Mouse (Mus musculus): ENCODE results near the gene Nlrc3. TPM values are rescaled to one million over a fixed set of nuclear protein-coding genes. Genes with fewer than 3 reads are reported as not detected.

Nlrc3 gene
- polyA plus RNA-seq (2014; fragmentation: Illumina TruSeq; extraction: RNeasy Lipid Tissue Mini Kit (QIAGEN cat#74804); ENCODE audit: low read depth, low replicate concordance) = 0.24 TPM

DNA sequence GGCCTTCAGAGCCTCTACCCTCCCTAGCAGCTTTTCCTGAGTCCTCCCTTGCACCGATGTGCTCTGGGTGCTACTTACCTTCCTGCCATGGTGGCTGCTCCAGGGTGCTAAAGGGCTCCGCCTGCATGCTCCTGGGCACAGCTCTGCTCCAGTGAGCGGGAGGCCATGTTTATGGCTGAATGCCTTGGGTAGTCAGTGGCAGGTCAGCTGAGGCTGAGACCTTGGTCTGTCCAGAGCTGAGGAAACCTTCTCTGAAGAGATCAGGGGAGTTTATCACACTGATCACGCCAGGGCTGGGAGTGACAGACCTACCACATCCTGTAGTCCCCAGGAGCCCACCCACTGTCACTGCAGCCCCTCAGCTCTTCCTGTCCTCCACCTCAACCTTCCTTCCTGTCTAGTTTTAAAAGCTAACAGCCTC lies at the start of gene Nlrc3:
TSS of gene Nlrc3 (minus strand) at position 382 of the 421 bp plus-strand sequence.

DNA sequence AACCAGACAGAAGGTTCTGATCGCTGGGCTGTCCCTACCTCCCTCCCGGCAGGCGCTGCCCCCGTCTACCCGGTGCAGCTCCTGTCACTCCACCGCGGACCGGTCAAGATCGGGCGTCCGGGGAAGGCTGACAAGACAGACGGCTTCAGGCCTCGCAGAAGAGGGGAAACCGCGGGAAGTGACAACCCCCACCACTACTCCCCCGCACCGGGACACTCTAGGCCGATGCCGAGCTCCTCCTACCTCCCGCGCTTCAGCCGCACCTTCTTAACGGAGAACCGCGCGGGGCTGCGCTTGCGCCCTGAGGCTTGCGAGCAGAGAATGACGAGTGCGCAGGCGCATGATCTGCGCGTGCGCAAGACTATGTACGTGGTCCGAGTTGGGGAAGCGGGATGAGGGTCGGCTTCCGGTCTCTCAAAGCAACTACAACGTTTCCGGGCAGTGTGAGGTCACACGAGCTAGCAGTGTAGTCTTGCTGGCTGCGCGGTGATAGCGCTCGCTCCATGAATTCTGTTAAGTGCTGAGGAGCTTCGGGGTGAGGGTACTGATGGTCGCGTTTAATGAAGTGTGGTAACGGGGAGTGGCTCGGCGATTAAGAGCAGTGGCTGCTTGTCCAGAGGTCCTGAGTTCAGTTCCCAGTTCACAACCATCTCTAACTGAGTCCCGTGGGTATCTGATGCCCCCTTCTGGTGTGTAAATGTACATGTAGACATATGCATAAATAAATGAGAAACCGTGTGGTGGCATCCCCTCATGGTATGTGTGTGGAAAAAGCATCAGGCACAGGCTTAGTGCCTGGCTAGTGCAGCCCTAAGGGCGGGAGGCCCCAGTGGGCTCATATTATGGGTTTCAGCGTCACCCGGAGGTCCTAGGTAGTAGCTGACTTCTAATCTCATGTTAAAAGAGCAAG lies 27.3 kb upstream of the Nlrc3 start, which contains the start of gene Slx4:
TSS of gene Slx4 (minus strand) at position 282 of the 910 bp plus-strand sequence.

DNA sequence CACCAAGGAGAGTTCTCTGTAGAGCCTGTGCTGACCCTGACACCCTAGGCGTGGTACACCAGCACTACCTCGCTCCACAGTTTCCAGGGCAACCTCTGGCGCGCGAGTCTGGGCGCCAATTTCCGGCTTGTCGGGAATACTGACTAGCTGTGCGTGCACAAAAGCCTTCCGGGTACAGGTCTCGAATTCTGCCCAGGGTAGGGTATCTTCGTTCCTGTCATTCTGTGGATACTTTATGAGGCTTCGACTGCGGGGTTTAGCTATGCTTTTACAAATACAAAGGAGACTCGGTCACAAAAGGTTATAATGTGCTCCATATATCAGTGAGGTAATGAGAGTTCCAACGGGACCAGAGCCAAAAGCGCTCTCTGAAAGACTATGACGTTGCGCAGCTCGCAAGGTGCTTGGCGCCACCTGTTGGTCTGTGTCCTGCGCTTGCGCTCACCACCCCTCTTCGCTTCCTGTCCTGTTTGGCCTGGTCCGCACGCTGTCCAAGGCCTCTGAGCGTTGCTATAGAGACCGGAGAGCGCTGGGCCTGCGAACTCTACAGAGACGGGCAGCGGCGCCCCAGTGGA lies 67.8 kb downstream of the Nlrc3 start, which contains the start of the genes 1700037C18Rik and Cluap1:
TSS of gene 1700037C18Rik (minus strand) at position 153 of the 575 bp plus-strand sequence.
TSS of gene Cluap1 (plus strand) at position 265 of the 575 bp plus-strand sequence.

Other genes with a start within 250 kb of the Nlrc3 start
- 48.4 TPM for gene Zfp263, start 232.5 kb downstream of the Nlrc3 start, polyA plus RNA-seq (2014; fragmentation: Illumina TruSeq; extraction: RNeasy Lipid Tissue Mini Kit (QIAGEN cat#74804); ENCODE audit: low read depth, low replicate concordance)
- not detected for gene Olfr15, start 145.8 kb downstream of the Nlrc3 start, polyA plus RNA-seq (2014; fragmentation: Illumina TruSeq; extraction: RNeasy Lipid Tissue Mini Kit (QIAGEN cat#74804); ENCODE audit: low read depth, low replicate concordance)
- 3.1 TPM for gene Zfp174, start 129.4 kb downstream of the Nlrc3 start, polyA plus RNA-seq (2014; fragmentation: Illumina TruSeq; extraction: RNeasy Lipid Tissue Mini Kit (QIAGEN cat#74804); ENCODE audit: low read depth, low replicate concordance)
- gene Naa60, start 104.3 kb downstream of the Nlrc3 start, polyA plus RNA-seq (2014; fragmentation: Illumina TruSeq; extraction: RNeasy Lipid Tissue Mini Kit (QIAGEN cat#74804); ENCODE audit: low read depth, low replicate concordance) = 169 TPM
- 108 TPM for gene Zfp597, start 92.1 kb downstream of the Nlrc3 start, polyA plus RNA-seq (2014; fragmentation: Illumina TruSeq; extraction: RNeasy Lipid Tissue Mini Kit (QIAGEN cat#74804); ENCODE audit: low read depth, low replicate concordance)
- gene Gm20695, start 92.0 kb downstream of the Nlrc3 start, polyA plus RNA-seq (2014; fragmentation: Illumina TruSeq; extraction: RNeasy Lipid Tissue Mini Kit (QIAGEN cat#74804); ENCODE audit: low read depth, low replicate concordance) = 0.74 TPM
- gene 1700037C18Rik, start 67.9 kb downstream of the Nlrc3 start, polyA plus RNA-seq (2014; fragmentation: Illumina TruSeq; extraction: RNeasy Lipid Tissue Mini Kit (QIAGEN cat#74804); ENCODE audit: low read depth, low replicate concordance) = 25.3 TPM
- 106 TPM for gene Cluap1, start 67.8 kb downstream of the Nlrc3 start, polyA plus RNA-seq (2014; fragmentation: Illumina TruSeq; extraction: RNeasy Lipid Tissue Mini Kit (QIAGEN cat#74804); ENCODE audit: low read depth, low replicate concordance)
- gene Slx4, start 27.1 kb upstream of the Nlrc3 start, polyA plus RNA-seq (2014; fragmentation: Illumina TruSeq; extraction: RNeasy Lipid Tissue Mini Kit (QIAGEN cat#74804); ENCODE audit: low read depth, low replicate concordance) = 111 TPM
- not detected for gene Dnase1, start 60.3 kb upstream of the Nlrc3 start, polyA plus RNA-seq (2014; fragmentation: Illumina TruSeq; extraction: RNeasy Lipid Tissue Mini Kit (QIAGEN cat#74804); ENCODE audit: low read depth, low replicate concordance)
- gene Trap1, start 101.2 kb upstream of the Nlrc3 start, polyA plus RNA-seq (2014; fragmentation: Illumina TruSeq; extraction: RNeasy Lipid Tissue Mini Kit (QIAGEN cat#74804); ENCODE audit: low read depth, low replicate concordance) = 47.0 TPM
- 16.2 TPM for gene Crebbp, start 237.4 kb upstream of the Nlrc3 start, polyA plus RNA-seq (2014; fragmentation: Illumina TruSeq; extraction: RNeasy Lipid Tissue Mini Kit (QIAGEN cat#74804); ENCODE audit: low read depth, low replicate concordance)